Mouse (Mus musculus) liver, embryonic 14.5 days (tissue): Measurements from ENCODE around the gene Prm3.

Experiments used
- CTCF ChIP-seq: IDR thresholded peaks from 2 replicates; pipeline ENCODE4 v1.5.1; 2016; ENCODE audit warnings: antibody characterized with exemption, low read depth, control low read depth
- EP300 ChIP-seq: IDR thresholded peaks from 2 replicates; pipeline ENCODE4 v1.6.1; 2016; ENCODE audit warnings: antibody characterized with exemption, low read depth

DNA sequence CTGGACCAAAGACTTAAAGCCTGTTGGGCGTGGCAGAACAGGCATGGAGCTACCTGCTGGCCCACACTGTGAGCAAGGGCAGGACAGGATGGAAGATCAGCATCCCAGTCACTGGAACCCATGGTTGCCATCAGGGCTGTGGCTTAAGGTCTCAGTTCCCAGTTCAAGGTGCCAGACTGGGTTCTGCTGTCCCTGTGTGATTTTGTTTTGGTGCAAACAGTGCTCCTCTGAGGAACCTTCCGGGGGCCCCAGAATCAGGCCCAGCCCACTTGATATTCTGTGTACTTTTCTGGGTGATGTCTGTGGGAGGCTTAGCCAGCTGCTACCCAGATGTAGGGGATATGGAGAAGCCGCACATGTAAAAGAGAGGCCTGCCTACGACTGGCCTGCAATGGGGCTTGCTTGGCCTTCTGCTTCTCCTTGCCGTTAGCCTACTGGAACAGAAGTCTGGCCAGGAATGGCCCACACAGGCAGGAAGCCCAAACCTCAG, 10.0 kb downstream of the Prm3 start:
- TF ChIP-seq CTCF: no peak
- TF ChIP-seq EP300: no peak
